Comparison of ENCODE assay signal across 23 mouse cellular contexts in the genomic region with DNA sequence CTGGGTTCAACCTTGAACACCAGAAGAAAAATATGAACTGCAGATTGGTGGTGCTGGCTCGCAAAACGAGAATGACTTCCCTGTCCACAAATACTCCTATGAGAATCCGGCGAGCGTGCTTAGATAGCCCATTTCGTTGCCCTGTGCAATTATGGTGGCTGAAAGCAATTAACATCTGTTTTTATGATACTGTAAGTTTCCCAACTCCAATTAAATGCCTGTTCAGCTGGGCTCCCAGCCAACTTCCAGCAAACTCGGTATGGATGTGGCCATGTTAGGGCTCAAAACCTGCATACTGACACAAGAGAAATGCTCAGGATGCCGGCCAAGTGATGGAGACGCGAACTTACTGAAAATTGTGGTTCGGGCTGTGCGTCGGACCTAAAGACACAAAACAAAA.
DNase-seq lines count a peak whose midpoint lies in the region; ATAC-seq and TF ChIP-seq lines count a peak whose summit lies in the region.
"Had no signal": no experiment of that assay in that cellular context is flagged by ENCODE, and none has a peak within 500 bp of the region (broad histone marks: within the 10 kb centered on the region; RNA-seq: fewer than 3 reads in every experiment).

No protein-coding gene starts in this region.

- DNase-seq in lung, embryonic 14.5 days = peak; percentile 64
- no peak for DNase-seq in lung, postnatal 14 days
- DNase-seq in brain, embryonic 14.5 days (ENCODE audit: low read depth) = peak; percentile 81
- no peak for DNase-seq in liver, postnatal 0 days
- DNase-seq in right cerebral cortex, postnatal 36 days (ENCODE audit: low spot score in 2 of 2) = no peak
- DNase-seq: adrenal gland, postnatal 10 days; cerebellum, adult 8-10 months; cerebellum, postnatal 36 days; heart, postnatal 4 days; kidney, adult 11 months; left cerebral cortex, postnatal 4 days; right cerebral cortex, postnatal 25 days; thymus, postnatal 36 days had no signal

- WGBS in lung, embryonic 14.5 days = 63% methylated on average over 13 of the region's 13 CpGs
- WGBS in intestine, embryonic 15.5 days = 69% methylated on average over 13 of the region's 13 CpGs
- WGBS in limb, embryonic 15.5 days = 24% methylated on average over 13 of the region's 13 CpGs
- WGBS in liver, postnatal 0 days (ENCODE audit: insufficient replicate concordance) = 84% methylated on average over 13 of the region's 13 CpGs

- H3K27ac ChIP-seq in lung, embryonic 14.5 days (ENCODE audit: low read depth) = no peak overlapping the region
- 0 out of 2 replicates have a peak overlapping the region, but pooled peaks have one; percentile 6 for H3K27ac ChIP-seq in intestine, embryonic 15.5 days
- H3K27ac ChIP-seq in limb, embryonic 15.5 days = peak overlapping the region; percentile 47; the same call in 1 of the 2 replicates
- H3K27ac ChIP-seq in liver, postnatal 0 days (ENCODE audit: low read depth) = no peak overlapping the region
- H3K27ac ChIP-seq: heart, embryonic 15.5 days; hindbrain, embryonic 15.5 days; liver, embryonic 14.5 days; macrophage; midbrain, embryonic 15.5 days had no signal

- H3K4me1 ChIP-seq in lung, embryonic 14.5 days (ENCODE audit: insufficient read depth) = no peaks in the 10 kb centered on the region
- no peaks in the 10 kb centered on the region for H3K4me1 ChIP-seq in intestine, embryonic 15.5 days (replicated peaks)
- peaks cover 20% of the 10 kb centered on the region for H3K4me1 ChIP-seq in limb, embryonic 15.5 days
- H3K4me1 ChIP-seq in liver, postnatal 0 days (ENCODE audit: insufficient read depth) = no peaks in the 10 kb centered on the region
- H3K4me1 ChIP-seq: heart, embryonic 15.5 days; hindbrain, embryonic 15.5 days; midbrain, embryonic 15.5 days had no signal

- no peaks in the 10 kb centered on the region for H3K9me3 ChIP-seq in lung, embryonic 14.5 days (ENCODE audit: low read depth, low read length)
- H3K9me3 ChIP-seq in intestine, embryonic 15.5 days = no peaks in the 10 kb centered on the region
- H3K9me3 ChIP-seq in limb, embryonic 15.5 days = no peaks in the 10 kb centered on the region
- H3K9me3 ChIP-seq in liver, postnatal 0 days (ENCODE audit: low read length) = no peaks in the 10 kb centered on the region
- H3K9me3 ChIP-seq: forebrain, embryonic 13.5 days; heart, embryonic 15.5 days; hindbrain, embryonic 15.5 days; midbrain, embryonic 15.5 days had no signal

- TF ChIP-seq EP300 in liver, postnatal 0 days (IDR thresholded peaks at IDR 0.05; ENCODE audit: low read depth) = no peak

- no peak for ATAC-seq in lung, embryonic 14.5 days (ENCODE audit: insufficient read depth)
- ATAC-seq in intestine, embryonic 15.5 days = 0 out of 2 replicates have a peak, but pooled peaks have one; percentile 46
- peak; percentile 54; the same call in 1 of the 2 replicates for ATAC-seq in limb, embryonic 15.5 days (ENCODE audit: insufficient number of reproducible peaks, low FRiP score, low TSS enrichment, low read depth)
- no peak for ATAC-seq in liver, postnatal 0 days
- ATAC-seq: activated CD4-positive, CD25-positive, alpha-beta regulatory T cell, adult 4 months; forebrain, embryonic 13.5 days; midbrain, embryonic 15.5 days had no signal

- H3K9ac ChIP-seq in lung, embryonic 14.5 days = no peak overlapping the region
- no peak overlapping the region for H3K9ac ChIP-seq in intestine, embryonic 15.5 days
- no peak overlapping the region for H3K9ac ChIP-seq in limb, embryonic 15.5 days
- no peak overlapping the region for H3K9ac ChIP-seq in liver, postnatal 0 days (replicated peaks)
- H3K9ac ChIP-seq: forebrain, embryonic 13.5 days; heart, embryonic 15.5 days; hindbrain, embryonic 15.5 days; liver, embryonic 14.5 days; midbrain, embryonic 15.5 days had no signal

- no peak overlapping the region for H3K4me3 ChIP-seq in lung, embryonic 14.5 days (ENCODE audit: low read depth, low read length)
- H3K4me3 ChIP-seq in intestine, embryonic 15.5 days (replicated peaks) = no peak overlapping the region
- H3K4me3 ChIP-seq in limb, embryonic 15.5 days = no peak overlapping the region
- no peak overlapping the region for H3K4me3 ChIP-seq in liver, postnatal 0 days (ENCODE audit: low read depth, low read length)
- H3K4me3 ChIP-seq: erythroblast, embryonic 14.5 days; forebrain, embryonic 13.5 days; heart, embryonic 15.5 days; hindbrain, embryonic 15.5 days; midbrain, embryonic 15.5 days had no signal

- TF ChIP-seq POLR2A in brain, embryonic 14.5 days (IDR thresholded peaks at IDR 0.05; ENCODE audit: borderline replicate concordance, extremely low read depth, insufficient read depth, insufficient read length, poor library complexity, severe bottlenecking) = no peak

- peaks cover 16% of the 10 kb centered on the region; the same call in 1 of the 2 replicates for H3K36me3 ChIP-seq in lung, embryonic 14.5 days (ENCODE audit: insufficient read depth)
- H3K36me3 ChIP-seq in intestine, embryonic 15.5 days = no peaks in the 10 kb centered on the region
- H3K36me3 ChIP-seq in limb, embryonic 15.5 days = peaks cover 4% of the 10 kb centered on the region
- H3K36me3 ChIP-seq in liver, postnatal 0 days (replicated peaks; ENCODE audit: insufficient read depth, low read length) = no peaks in the 10 kb centered on the region
- H3K36me3 ChIP-seq: hindbrain, embryonic 15.5 days; midbrain, embryonic 15.5 days had no signal

- H3K27me3 ChIP-seq in lung, embryonic 14.5 days (ENCODE audit: insufficient read depth, low read length) = no peaks in the 10 kb centered on the region
- no peaks in the 10 kb centered on the region for H3K27me3 ChIP-seq in intestine, embryonic 15.5 days (replicated peaks)
- no peaks in the 10 kb centered on the region for H3K27me3 ChIP-seq in limb, embryonic 15.5 days
- no peaks in the 10 kb centered on the region for H3K27me3 ChIP-seq in liver, postnatal 0 days (ENCODE audit: insufficient read depth, low read length)
- H3K27me3 ChIP-seq: forebrain, embryonic 13.5 days; heart, embryonic 15.5 days; hindbrain, embryonic 15.5 days; midbrain, embryonic 15.5 days had no signal

- TF ChIP-seq CTCF in lung, embryonic 14.5 days (IDR thresholded peaks at IDR 0.05; ENCODE audit: low read depth) = no peak
- no peak for TF ChIP-seq CTCF in brain, embryonic 14.5 days (IDR thresholded peaks at IDR 0.05; ENCODE audit: borderline replicate concordance, extremely low read depth, insufficient read depth, insufficient read length)
- TF ChIP-seq CTCF in liver, postnatal 0 days (IDR thresholded peaks at IDR 0.05; ENCODE audit: low read depth) = no peak

- H3K4me2 ChIP-seq in lung, embryonic 14.5 days = no peak overlapping the region
- H3K4me2 ChIP-seq in intestine, embryonic 15.5 days (replicated peaks) = no peak overlapping the region
- no peak overlapping the region for H3K4me2 ChIP-seq in limb, embryonic 15.5 days
- no peak overlapping the region for H3K4me2 ChIP-seq in liver, postnatal 0 days (ENCODE audit: low read depth, low read length)
- H3K4me2 ChIP-seq: forebrain, embryonic 13.5 days; heart, embryonic 15.5 days; hindbrain, embryonic 15.5 days; midbrain, embryonic 15.5 days had no signal

Comparison
In these comparisons a context has a peak if more than half of its experiments do, and no peak if none do; other contexts are left out.
1. DNase-seq: peak in lung, embryonic 14.5 days (single experiment) and brain, embryonic 14.5 days (single experiment); none in lung, postnatal 14 days (single experiment), liver, postnatal 0 days (single experiment) and right cerebral cortex, postnatal 36 days (0 of 2).
2. ATAC-seq: peak in intestine, embryonic 15.5 days (single experiment) and limb, embryonic 15.5 days (single experiment); none in lung, embryonic 14.5 days (single experiment) and liver, postnatal 0 days (single experiment).
3. H3K27ac ChIP-seq: peak in intestine, embryonic 15.5 days (single experiment) and limb, embryonic 15.5 days (single experiment); none in lung, embryonic 14.5 days (single experiment) and liver, postnatal 0 days (single experiment).